Mouse (Mus musculus) midbrain, embryonic 12.5 days (tissue): ENCODE results near the gene Lalba. TPM values are rescaled to one million over a fixed set of nuclear protein-coding genes. Genes with fewer than 3 reads are reported as not detected.

Source experiments
- microRNA-seq: library from miRNA; unstranded; fragments of <30 nt; microRNA quantifications from one replicate; pipeline ENCODE4, GENCODE M21; 2017
- polyA plus RNA-seq: library from polyadenylated mRNA; unstranded; fragments of >200 nt; fragmentation: Nextera tagmentation; extraction: Ambion mirVana; gene quantifications from 2 replicates; pipeline ENCODE4 v1.2.1, GENCODE M21; 2016

Gene Lalba
- polyA plus RNA-seq, 1 experiment from 2014 or later: not detected

Small RNAs within 50 kb of the gene (microRNA-seq; reads per million reads assigned to microRNA genes)
- 1.6 reads per million for gene Mir1291

Other genes starting within 250 kb of the Lalba start
- not detected in 2 replicates for gene Olfr286, start 248.3 kb downstream of the Lalba start, polyA plus RNA-seq
- gene H1fnt, start 225.4 kb downstream of the Lalba start, polyA plus RNA-seq: not detected in 2 replicates
- 2.3 and 2.9 TPM in 2 replicates for gene Zfp641, start 186.6 kb downstream of the Lalba start, polyA plus RNA-seq
- not detected in 2 replicates for gene Olfr285, start 165.4 kb downstream of the Lalba start, polyA plus RNA-seq
- gene Olfr284, start 141.7 kb downstream of the Lalba start, polyA plus RNA-seq: not detected in 2 replicates
- not detected in 2 replicates for gene Olfr283, start 101.8 kb downstream of the Lalba start, polyA plus RNA-seq
- gene Olfr282, start 51.5 kb downstream of the Lalba start, polyA plus RNA-seq: not detected in 2 replicates
- gene Olfr281, start 30.1 kb downstream of the Lalba start, polyA plus RNA-seq: not detected in 2 replicates
- not detected in 2 replicates for gene OR5BS1P, start 12.8 kb downstream of the Lalba start, polyA plus RNA-seq
- gene Olfr279, start 9.7 kb upstream of the Lalba start, polyA plus RNA-seq: not detected in 2 replicates
- gene Kansl2, start 51.5 kb upstream of the Lalba start, polyA plus RNA-seq: 171 and 175 TPM in 2 replicates
- gene Ccnt1, start 88.2 kb upstream of the Lalba start, polyA plus RNA-seq: 63.3 and 63.9 TPM in 2 replicates
- gene 4930415O20Rik, start 88.3 kb upstream of the Lalba start, polyA plus RNA-seq: not detected in 2 replicates
- gene Adcy6, start 127.4 kb upstream of the Lalba start, polyA plus RNA-seq: 15.6 and 17.2 TPM in 2 replicates
- gene Cacnb3, start 148.1 kb upstream of the Lalba start, polyA plus RNA-seq: 86.2 and 99.6 TPM in 2 replicates
- gene Ddx23, start 180.2 kb upstream of the Lalba start, polyA plus RNA-seq: 24.4 and 29.3 TPM in 2 replicates
- 8.0 and 8.3 TPM in 2 replicates for gene Rnd1, start 194.7 kb upstream of the Lalba start, polyA plus RNA-seq
- gene Ccdc65, start 225.5 kb upstream of the Lalba start, polyA plus RNA-seq: 0.87 and 1.8 TPM in 2 replicates
- gene Fkbp11, start 245.5 kb upstream of the Lalba start, polyA plus RNA-seq: 5.7 and 9.2 TPM in 2 replicates